8 mouse cellular contexts compared by ENCODE assay signal in the genomic region with DNA sequence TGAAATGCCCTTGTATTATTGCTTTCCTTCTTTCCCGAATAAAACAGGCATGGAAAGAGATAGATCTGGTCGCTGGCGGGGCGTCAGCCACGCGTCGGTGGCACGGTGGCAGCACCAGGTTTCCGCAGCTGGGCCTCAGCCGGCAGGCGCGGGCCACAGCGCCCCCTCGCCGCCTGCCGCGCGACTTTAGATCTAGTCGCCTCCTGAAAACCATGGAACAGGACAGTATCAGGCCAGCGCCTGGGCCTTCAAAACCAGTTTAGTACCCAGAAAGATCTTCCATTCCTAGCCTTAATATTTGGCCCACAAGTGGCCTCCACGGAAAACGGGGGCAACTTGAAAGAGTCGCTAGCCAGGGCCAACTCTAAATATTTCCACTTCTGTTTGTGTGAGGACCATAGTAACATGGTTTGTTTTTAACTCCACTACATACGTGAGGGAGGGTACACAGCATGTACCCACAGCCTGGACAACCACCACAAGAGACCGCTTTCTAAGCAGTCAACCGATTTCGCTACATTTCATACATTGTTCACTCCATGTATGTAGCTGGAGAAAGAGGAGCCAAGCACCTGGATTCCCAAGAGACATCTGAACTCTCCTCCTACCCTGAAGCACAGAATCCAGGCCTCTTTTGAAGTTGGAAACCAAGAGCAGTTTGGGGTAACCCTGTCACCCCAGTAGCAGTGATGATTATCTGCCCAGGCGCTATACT. TPM values are rescaled to one million over a fixed set of nuclear protein-coding genes. Genes with fewer than 3 reads are reported as not detected.
DNase-seq lines count a peak whose midpoint lies in the region; ATAC-seq lines count a peak whose summit lies in the region.

No protein-coding gene starts in this region.

- no peaks in the 10 kb centered on the region for H3K9me3 ChIP-seq in intestine, embryonic 14.5 days (ENCODE audit: control insufficient read depth, low read length)

- peaks cover 92% of the 10 kb centered on the region for H3K27me3 ChIP-seq in intestine, embryonic 14.5 days (replicated peaks; ENCODE audit: control insufficient read depth, insufficient read depth, low read length)

- peak; percentile 15 for DNase-seq in adrenal gland, adult 2 months
- no peak for DNase-seq in adrenal gland, postnatal 36 days
- peak; percentile 74 for DNase-seq in embryo, embryonic 10 days (ENCODE audit: low spot score)
- DNase-seq in intestine, embryonic 14.5 days (ENCODE audit: low spot score): peak; percentile 69
- DNase-seq in lung, postnatal 36 days: peak; percentile 65
- no peak for DNase-seq in layer of hippocampus, adult 9-10 months (ENCODE audit: low spot score)
- no peak for DNase-seq in left cerebral cortex, adult 11 months (ENCODE audit: low spot score)
- no peak for DNase-seq in cerebellum, adult 9-11 months

- H3K36me3 ChIP-seq in intestine, embryonic 14.5 days (ENCODE audit: control insufficient read depth, insufficient read depth, low read length): no peaks in the 10 kb centered on the region

- no peak overlapping the region for H3K27ac ChIP-seq in intestine, embryonic 14.5 days (ENCODE audit: low read depth)

- no peak overlapping the region for H3K4me2 ChIP-seq in intestine, embryonic 14.5 days (ENCODE audit: low read length)

- H3K9ac ChIP-seq in intestine, embryonic 14.5 days (ENCODE audit: low read length): no peak overlapping the region

- WGBS in intestine, embryonic 14.5 days: 6% methylated on average over 28 of the region's 28 CpGs

- H3K4me1 ChIP-seq in intestine, embryonic 14.5 days (replicated peaks; ENCODE audit: control insufficient read depth, insufficient read depth, low read length): 0 out of 2 replicates have a peak, but pooled peaks cover 8% of the 10 kb centered on the region

- no peak for ATAC-seq in intestine, embryonic 14.5 days (replicated peaks; ENCODE audit: low FRiP score, low TSS enrichment, low read depth)

- H3K4me3 ChIP-seq in intestine, embryonic 14.5 days (ENCODE audit: low read depth, low read length): no peak overlapping the region

RNA-seq across cellular contexts. Expression of a gene that starts 3.2 kb away (rescaled TPM):
- total RNA-seq in adrenal gland, adult 2 months (2021): under 1 TPM in 1 of 2 experiments, not detected in 1; 0.21 TPM
- 0.22 and 0.25 TPM in 2 replicates for polyA plus RNA-seq in adrenal gland, adult 2 months (2012; rRNA removed)
- under 1 TPM; 0.23 to 0.43 TPM for total RNA-seq in adrenal gland, postnatal 36 days (2021)
- 0.22 and 0.74 TPM in 2 replicates for polyA plus RNA-seq in intestine, embryonic 14.5 days (2014; fragmentation: Nextera tagmentation; extraction: Ambion mirVana)

Comparison
In these comparisons a context has a peak if more than half of its experiments do, and no peak if none do; other contexts are left out.
1. DNase-seq: peak in adrenal gland, adult 2 months (single experiment), embryo, embryonic 10 days (single experiment), intestine, embryonic 14.5 days (single experiment) and lung, postnatal 36 days (single experiment); none in adrenal gland, postnatal 36 days (0 of 2), layer of hippocampus, adult 9-10 months (single experiment), left cerebral cortex, adult 11 months (single experiment) and cerebellum, adult 9-11 months (single experiment).